Mouse (Mus musculus) kidney, postnatal 4 days (tissue): ENCODE data around the gene Il9.

Experiments
- DNase-seq, 2 experiments: peaks; one replicate each; pipeline ENCODE4 v3.0.0; 2021; ENCODE audit warnings: mixed read lengths in 2 of 2

Gene Il9

DNA sequence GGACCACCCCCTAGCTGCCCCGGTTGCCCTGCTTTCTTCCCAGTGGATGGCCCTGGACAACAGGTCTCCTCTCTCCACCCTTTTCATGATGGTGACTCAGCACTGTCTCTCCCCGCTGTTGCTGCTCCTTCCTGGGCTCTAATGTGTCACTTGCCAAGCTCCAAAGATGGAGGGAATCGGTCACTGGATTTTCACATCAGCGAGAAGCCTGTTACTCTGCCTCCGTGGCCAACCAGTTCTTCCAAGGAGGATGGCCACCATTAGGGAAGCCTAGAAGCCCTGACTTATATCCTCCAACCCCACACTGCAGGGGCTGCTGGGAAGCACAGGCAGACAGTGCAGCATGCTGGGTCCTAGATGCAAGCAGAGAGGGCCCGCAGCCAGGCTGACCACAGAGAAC, 10.8 kb downstream of the Il9 start:
- peak in 1 of 2 experiments; percentile 35 for DNase-seq

- DNase-seq: no peak
Measured at GRCm38 (mm10) chr13:56468536-56468935, 13.5 kb downstream of the Il9 start.

DNA sequence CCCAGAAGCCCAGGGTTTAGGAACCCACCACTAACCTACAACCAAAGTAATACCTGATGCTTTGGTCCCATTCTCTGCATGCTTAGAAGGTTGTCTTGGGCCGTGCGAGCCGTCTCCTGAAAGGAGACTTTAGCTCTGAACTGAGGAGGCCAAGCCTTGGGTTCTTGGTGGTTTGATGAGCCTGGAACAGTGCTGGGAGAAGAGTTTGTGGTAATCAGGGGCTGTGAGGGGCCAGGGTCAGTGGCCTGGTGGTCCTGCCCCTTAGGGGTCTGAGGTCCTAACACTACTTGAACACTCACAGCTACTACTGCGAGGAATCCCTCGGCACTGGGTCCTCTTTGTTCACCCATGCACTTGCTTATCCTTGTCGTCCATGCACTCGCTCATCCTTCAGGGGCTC, 14.3 kb downstream of the Il9 start:
- no peak for DNase-seq

GRCm38 (mm10) chr13:56463750-56464149, 18.3 kb downstream of the Il9 start:
- no peak for DNase-seq

DNA sequence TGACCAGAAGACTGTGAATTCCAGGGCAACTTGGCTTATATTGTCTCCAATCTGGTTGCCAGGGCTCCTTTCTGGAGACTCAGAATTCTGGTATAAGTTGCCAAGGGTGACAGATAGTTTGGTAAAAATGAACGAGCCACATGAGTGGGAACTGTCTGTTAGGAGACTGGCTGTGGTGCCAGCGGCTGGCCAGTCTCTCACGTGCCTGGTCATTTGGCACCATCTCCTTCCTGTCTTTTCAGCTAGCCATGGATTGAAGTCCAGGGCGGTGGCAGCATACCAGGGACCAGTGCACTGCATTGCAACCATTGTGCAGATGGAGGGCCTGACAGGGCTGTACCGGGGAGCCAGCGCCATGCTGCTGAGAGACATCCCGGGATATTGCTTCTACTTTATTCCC, 18.8 kb downstream of the Il9 start:
- DNase-seq: no peak

- no peak for DNase-seq
Measured at GRCm38 (mm10) chr13:56462791-56463190, 19.3 kb downstream of the Il9 start.

GRCm38 (mm10) chr13:56461460-56461859, 20.6 kb downstream of the Il9 start:
- DNase-seq: no peak

GRCm38 (mm10) chr13:56458001-56458400, 24.0 kb downstream of the Il9 start:
- no peak for DNase-seq

GRCm38 (mm10) chr13:56450035-56450434, 32.0 kb downstream of the Il9 start:
- no peak for DNase-seq

GRCm38 (mm10) chr13:56449239-56450030, 32.6 kb downstream of the Il9 start:
- peak; percentile 42 to 57 for DNase-seq

GRCm38 (mm10) chr13:56444996-56445395, 37.0 kb downstream of the Il9 start:
- DNase-seq: no peak

- DNase-seq: no peak
Measured at GRCm38 (mm10) chr13:56444112-56444511, 37.9 kb downstream of the Il9 start.

GRCm38 (mm10) chr13:56443411-56443810, 38.6 kb downstream of the Il9 start:
- no peak for DNase-seq

GRCm38 (mm10) chr13:56438211-56439075, 43.6 kb downstream of the Il9 start, which contains the start of gene Slc25a48:
Gene Slc25a48, plus strand, starts transcription at chr13:56438355.
- DNase-seq: peak; percentile 55 to 70

DNA sequence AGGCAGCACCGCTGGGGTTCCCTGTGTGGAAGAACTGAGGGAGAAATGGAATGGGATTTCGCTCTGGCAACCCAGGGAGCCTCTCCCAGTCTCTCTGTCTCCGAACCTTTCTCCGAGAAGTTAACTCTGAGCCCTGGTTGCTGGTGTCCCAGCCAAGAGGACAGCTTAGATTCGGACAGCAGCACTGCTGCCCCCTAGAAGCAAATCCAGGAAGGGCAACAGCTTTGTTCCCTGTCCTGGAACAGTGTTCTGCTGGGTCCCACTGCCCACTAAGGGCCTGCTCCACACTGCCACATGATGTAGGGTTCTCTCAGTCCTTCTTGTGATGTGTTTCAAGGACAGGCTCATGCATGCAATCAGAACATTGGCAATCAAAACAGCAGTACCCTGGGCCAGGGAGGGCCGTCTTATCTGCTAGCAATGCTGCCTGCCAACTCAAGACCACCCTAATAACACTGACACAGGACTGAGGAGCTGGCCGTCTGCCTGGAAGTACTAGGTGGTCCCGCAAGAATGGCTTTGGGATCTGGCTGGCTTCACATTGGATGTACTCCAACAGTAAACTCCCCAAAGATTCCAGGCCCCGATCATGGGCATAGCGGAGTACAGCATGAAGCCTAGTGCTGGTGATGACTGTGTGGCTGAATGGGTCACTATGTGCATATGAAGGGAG, 46.3 kb downstream of the Il9 start:
- peak in 1 of 2 experiments; percentile 33 for DNase-seq

GRCm38 (mm10) chr13:56434311-56434751, 47.7 kb downstream of the Il9 start:
- DNase-seq: peak; percentile 49 to 63

GRCm38 (mm10) chr13:56433466-56433865, 48.6 kb downstream of the Il9 start:
- peak; percentile 85 to 88 for DNase-seq

DNA sequence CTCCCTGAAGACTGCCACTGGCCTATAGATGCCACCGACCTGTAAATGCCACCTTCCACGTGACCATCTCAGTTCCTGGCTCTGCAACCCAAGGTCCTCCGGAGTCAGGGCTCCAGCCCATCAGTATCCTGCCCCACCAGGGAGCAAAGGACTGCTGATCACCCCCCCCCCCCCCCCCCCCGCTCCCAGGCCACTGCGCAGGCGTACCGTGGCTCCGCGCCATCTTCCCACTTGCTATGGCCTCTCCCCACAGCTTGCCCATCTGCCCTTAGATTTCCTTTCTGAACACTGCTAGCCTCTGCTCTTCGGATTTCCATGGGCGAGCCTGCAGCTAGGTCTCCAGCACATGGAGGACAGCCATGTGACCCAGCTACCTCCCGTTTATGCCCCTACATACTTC, 49.5 kb downstream of the Il9 start:
- DNase-seq: no peak
